Mouse (Mus musculus) brown adipose tissue, adult 24 weeks (tissue): ENCODE measurements at regions not wholly inside any gene's neighbourhood (a gene's known extent, or its start where the extent isn't known, plus 50 kb on each side); places are given as distances from the start of the nearest gene placed in this dataset.

Experiments used
- H3K27ac ChIP-seq: fragments of 200-500 bp; replicated peaks from 2 replicates; pipeline ENCODE4 v1.5.1; 2012; ENCODE audit warnings: low read depth, mild to moderate bottlenecking, low read length
- H3K4me1 ChIP-seq: fragments of 200-500 bp; 2 replicates; pipeline ENCODE4 v1.6.1; 2012; ENCODE audit warnings: low read length, mixed read lengths; ENCODE audit not compliant: control insufficient read depth, insufficient read depth, insufficient read length
- H3K4me3 ChIP-seq: fragments of 200-500 bp; 2 replicates; pipeline ENCODE4 v1.5.1; 2012; ENCODE audit warnings: low read depth, mild to moderate bottlenecking, low read length, moderate library complexity; ENCODE audit not compliant: insufficient read depth

GRCm38 (mm10) chr14:54185265-54185830 lies 68.6 kb downstream of the Dad1 start:
- Histone ChIP-seq H3K27ac (no peak overlapping the region; the same call in 1 of the 2 replicates), H3K4me3 (no peak overlapping the region), H3K4me1 (no peaks in the 10 kb centered on the region; the same call in 1 of the 2 replicates)

- Histone ChIP-seq H3K4me1 (no peaks in the 10 kb centered on the region), H3K4me3 (no peak overlapping the region), H3K27ac (no peak overlapping the region)
Measured at GRCm38 (mm10) chr14:54183873-54184272, 70.0 kb downstream of the Dad1 start.

- Histone ChIP-seq H3K4me3 (no peak overlapping the region), H3K27ac (no peak overlapping the region), H3K4me1 (no peaks in the 10 kb centered on the region)
Measured at GRCm38 (mm10) chr14:54182838-54183237, 71.1 kb downstream of the Dad1 start.

DNA sequence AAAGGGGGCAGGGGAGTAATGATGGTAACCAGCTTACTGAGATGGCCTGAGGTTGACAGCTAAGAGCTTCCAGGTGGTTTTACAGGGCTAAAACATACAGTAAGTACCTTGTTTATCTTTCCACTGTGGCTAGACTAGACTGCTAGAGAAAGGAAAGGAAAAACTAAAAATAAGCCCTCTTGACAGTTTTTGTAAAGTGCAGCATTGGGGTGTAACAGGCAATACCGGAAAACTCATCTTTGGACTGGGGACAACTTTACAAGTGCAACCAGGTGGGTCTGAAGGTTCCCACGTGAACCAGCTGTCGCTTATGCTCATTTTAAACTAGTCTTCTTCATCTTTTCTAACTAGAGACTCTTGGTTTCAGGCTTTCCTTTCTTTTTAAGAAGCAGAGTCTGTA lies 72.6 kb downstream of the Dad1 start:
- Histone ChIP-seq H3K4me3 (no peak overlapping the region), H3K27ac (peak overlapping the region; percentile 40; the same call in 1 of the 2 replicates)

DNA sequence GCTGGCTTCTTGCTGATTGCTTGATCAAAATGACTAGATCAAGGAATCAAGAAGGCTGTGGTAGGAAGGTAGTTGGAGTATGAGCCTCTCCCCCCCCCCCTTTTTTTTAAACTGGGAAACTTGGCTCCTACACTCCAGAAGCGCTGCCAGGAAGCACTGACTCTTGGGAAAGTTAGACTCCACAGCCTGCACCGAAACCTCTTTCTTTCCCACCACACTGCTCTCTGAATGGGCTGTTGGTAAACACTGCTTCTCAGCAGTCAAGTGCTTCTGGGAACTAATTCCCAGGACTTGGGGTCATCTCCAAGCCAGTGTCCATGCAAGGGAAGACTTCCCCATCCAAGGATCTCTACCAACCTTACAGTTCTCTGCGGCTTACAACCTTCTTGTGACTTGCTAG lies 73.2 kb downstream of the Dad1 start:
- H3K4me3 ChIP-seq = no peak overlapping the region
- no peaks in the 10 kb centered on the region for H3K4me1 ChIP-seq
- H3K27ac ChIP-seq = peak overlapping the region; percentile 40; the same call in 1 of the 2 replicates

More for the DNA sequence above, 72.6 kb downstream of the Dad1 start:
- no peaks in the 10 kb centered on the region for H3K4me1 ChIP-seq

GRCm38 (mm10) chr14:54180271-54180670 lies 73.6 kb downstream of the Dad1 start:
- no peaks in the 10 kb centered on the region for H3K4me1 ChIP-seq
- H3K27ac ChIP-seq = peak overlapping the region; percentile 21; the same call in 1 of the 2 replicates

DNA sequence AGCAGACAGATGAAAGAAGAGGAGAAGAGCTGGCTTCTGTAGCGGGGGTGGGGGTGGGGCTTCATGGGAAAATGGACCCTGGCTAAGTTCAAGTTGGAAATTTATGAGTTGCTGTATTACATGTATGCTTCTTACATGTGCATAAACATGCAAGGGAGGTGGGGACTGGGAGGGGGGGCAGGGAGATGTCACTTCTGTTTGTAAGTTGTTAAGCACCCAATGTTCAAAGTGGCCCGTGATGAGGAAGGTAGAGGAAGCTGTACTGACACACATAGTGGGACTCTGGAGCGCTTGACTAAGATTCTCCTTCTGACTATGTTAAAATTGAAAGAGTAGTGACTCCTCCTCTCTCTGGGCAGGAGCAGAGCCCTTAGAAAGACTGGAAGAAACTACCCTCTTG lies 75.0 kb downstream of the Dad1 start:
- Histone ChIP-seq H3K4me3 (no peak overlapping the region), H3K27ac (no peak overlapping the region), H3K4me1 (no peaks in the 10 kb centered on the region)

More at GRCm38 (mm10) chr14:54180271-54180670, 73.6 kb downstream of the Dad1 start:
- H3K4me3 ChIP-seq = no peak overlapping the region

DNA sequence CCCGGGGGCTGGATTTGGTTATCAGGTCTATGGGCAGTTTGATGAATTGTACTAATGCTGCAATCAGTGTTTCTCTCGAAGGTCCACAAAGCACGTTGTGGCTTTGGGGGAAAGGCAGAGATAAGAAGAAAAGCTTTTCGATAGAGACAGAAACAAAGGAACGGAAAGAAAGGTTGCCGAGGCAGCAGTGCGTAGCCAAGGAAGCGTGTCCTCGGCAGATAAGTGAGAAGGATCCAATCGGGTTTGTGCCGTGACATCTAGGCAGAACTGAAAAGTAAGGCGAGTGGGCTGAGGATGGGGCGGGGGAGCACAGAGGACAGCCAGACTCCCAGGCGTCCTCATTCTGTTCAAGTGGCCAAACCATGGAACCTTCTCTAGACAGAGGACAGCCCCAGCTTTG lies 77.4 kb downstream of the Dad1 start:
- no peak overlapping the region for H3K4me3 ChIP-seq
- no peaks in the 10 kb centered on the region for H3K4me1 ChIP-seq
- no peak overlapping the region for H3K27ac ChIP-seq

DNA sequence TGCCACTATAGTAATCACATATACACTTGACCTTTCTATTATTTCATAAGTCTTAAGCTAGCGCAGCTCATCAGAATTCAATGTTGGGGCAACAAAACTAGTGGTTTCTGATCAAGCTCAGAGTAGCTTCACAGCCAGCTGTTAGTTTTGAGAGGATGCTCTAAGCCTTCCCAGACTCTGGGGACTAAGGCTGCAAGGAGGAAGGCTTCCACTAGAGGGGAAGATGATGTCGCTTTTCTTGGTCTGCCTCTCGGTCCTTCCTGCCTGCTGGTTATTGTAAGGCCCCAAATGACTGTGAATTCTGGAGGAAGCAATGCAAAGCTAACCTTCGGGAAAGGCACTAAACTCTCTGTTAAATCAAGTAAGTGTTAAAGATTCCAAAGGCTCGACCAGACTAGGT lies 78.4 kb downstream of the Dad1 start:
- no peak overlapping the region for H3K27ac ChIP-seq
- no peak overlapping the region for H3K4me3 ChIP-seq
- H3K4me1 ChIP-seq = no peaks in the 10 kb centered on the region

GRCm38 (mm10) chr14:54173316-54173715 lies 80.6 kb downstream of the Dad1 start:
- Histone ChIP-seq H3K27ac (no peak overlapping the region), H3K4me1 (no peaks in the 10 kb centered on the region), H3K4me3 (no peak overlapping the region)

GRCm38 (mm10) chr14:54169254-54169653 lies 84.7 kb downstream of the Dad1 start:
- no peaks in the 10 kb centered on the region for H3K4me1 ChIP-seq

GRCm38 (mm10) chr14:54168414-54168931 lies 85.4 kb downstream of the Dad1 start:
- no peaks in the 10 kb centered on the region for H3K4me1 ChIP-seq
- H3K4me3 ChIP-seq = no peak overlapping the region
- H3K27ac ChIP-seq = no peak overlapping the region

More at GRCm38 (mm10) chr14:54169254-54169653, 84.7 kb downstream of the Dad1 start:
- Histone ChIP-seq H3K27ac (no peak overlapping the region), H3K4me3 (no peak overlapping the region)

DNA sequence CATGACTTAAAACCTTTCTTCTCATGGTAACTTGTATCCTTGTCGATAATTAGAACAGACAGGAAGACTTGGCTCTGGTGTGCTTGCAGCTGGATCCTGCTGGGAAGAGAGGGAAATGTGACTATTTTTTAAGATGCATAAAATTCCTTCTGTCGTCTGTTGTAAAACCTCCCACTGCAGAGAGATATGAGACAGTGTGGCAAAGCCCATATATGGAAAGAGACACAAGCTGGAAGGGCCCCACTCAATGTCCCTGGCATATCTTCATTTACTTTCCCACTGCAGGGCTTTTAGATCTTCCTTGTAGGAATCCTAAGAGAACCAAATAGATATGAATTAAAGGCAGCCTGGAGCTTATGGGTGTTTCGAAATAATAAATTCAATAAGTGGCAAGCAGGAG lies 87.8 kb downstream of the Dad1 start:
- Histone ChIP-seq H3K27ac (no peak overlapping the region), H3K4me3 (no peak overlapping the region), H3K4me1 (no peaks in the 10 kb centered on the region)

DNA sequence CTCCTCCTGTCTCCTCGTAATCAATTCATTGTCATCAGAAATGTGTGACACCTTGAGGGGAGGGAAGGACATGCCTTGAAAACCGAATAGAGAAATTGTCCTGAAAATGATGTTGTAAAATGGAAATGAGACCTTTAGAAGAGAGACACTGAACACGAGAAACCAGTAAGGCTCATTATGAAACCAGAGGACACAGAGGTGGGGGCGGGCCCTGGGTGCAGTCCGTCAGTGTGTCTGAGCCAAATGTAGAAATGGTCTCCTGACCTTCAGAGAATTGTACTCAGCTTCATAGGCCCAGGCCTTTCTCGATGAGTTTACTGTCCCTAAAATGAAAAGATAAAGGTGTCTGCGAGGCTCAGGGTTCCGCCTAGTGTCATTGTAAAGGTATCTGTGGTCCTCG lies 89.0 kb downstream of the Dad1 start:
- Histone ChIP-seq H3K4me3 (no peak overlapping the region), H3K27ac (no peak overlapping the region)

GRCm38 (mm10) chr14:54161916-54162315 lies 92.0 kb downstream of the Dad1 start:
- H3K27ac ChIP-seq = no peak overlapping the region
- no peaks in the 10 kb centered on the region for H3K4me1 ChIP-seq
- H3K4me3 ChIP-seq = no peak overlapping the region

More for the DNA sequence above, 89.0 kb downstream of the Dad1 start:
- no peaks in the 10 kb centered on the region for H3K4me1 ChIP-seq

DNA sequence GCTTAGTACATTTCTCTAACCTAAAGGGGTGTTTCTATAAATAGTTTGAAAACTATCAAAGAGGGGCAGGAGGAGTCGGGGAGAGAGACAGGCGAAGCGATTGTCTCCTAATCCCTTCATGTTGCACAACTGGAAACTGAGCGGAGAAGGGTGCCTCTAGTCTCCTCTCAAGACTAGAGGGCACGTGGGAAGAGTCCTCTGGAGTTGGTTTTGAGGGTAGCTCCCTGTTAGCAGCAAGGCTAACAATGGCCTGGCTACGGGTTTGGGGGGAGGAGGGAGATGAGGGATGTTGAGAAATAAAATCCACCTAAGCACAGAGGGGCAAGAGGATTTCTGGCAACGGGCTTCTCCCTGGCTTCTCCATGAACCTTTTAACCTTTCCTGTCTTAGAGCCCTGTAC lies 92.7 kb downstream of the Dad1 start:
- H3K27ac ChIP-seq = no peak overlapping the region
- no peak overlapping the region for H3K4me3 ChIP-seq
- H3K4me1 ChIP-seq = no peaks in the 10 kb centered on the region
